Comparison of ENCODE assay signal across 26 mouse cellular contexts in genomic region chr9:65394360-65394759, GRCm38 (mm10). TPM values are rescaled to one million over a fixed set of nuclear protein-coding genes. Genes with fewer than 3 reads are reported as not detected.
DNase-seq lines count a peak whose midpoint lies in the region; ATAC-seq and TF ChIP-seq lines count a peak whose summit lies in the region.
"Had no signal": no experiment of that assay in that cellular context is flagged by ENCODE, and none has a peak within 500 bp of the region (broad histone marks: within the 10 kb centered on the region; RNA-seq: fewer than 3 reads in every experiment).

No protein-coding gene starts in this region.

- no peak for ATAC-seq in heart, embryonic 11.5 days (replicated peaks; ENCODE audit: insufficient number of reproducible peaks, low FRiP score, low TSS enrichment)
- 0 out of 2 replicates have a peak, but pooled peaks have one; percentile 18 for ATAC-seq in kidney, embryonic 16.5 days (ENCODE audit: low FRiP score, low TSS enrichment)
- ATAC-seq in stomach, embryonic 15.5 days (ENCODE audit: insufficient read depth, low FRiP score, low read depth) = peak; percentile 20; the same call in 1 of the 2 replicates
- no peak; the same call in 1 of the 2 replicates for ATAC-seq in stomach, postnatal 0 days (ENCODE audit: low FRiP score, low TSS enrichment)
- peak; percentile 42; the same call in 1 of the 2 replicates for ATAC-seq in stomach, embryonic 16.5 days (ENCODE audit: insufficient read depth, low FRiP score)
- ATAC-seq in CD4-positive, CD25-positive, alpha-beta regulatory T cell, adult 4 months = no peak
- ATAC-seq: forebrain, postnatal 0 days; Patski had no signal

- H3K4me3 ChIP-seq in heart, embryonic 11.5 days (ENCODE audit: low read depth, low read length) = no peak overlapping the region
- no peak overlapping the region for H3K4me3 ChIP-seq in kidney, embryonic 16.5 days (ENCODE audit: low read length)
- H3K4me3 ChIP-seq in stomach, embryonic 15.5 days (replicated peaks) = no peak overlapping the region
- H3K4me3 ChIP-seq in stomach, postnatal 0 days (ENCODE audit: low read depth, low read length) = no peak overlapping the region
- H3K4me3 ChIP-seq in stomach, embryonic 16.5 days (replicated peaks; ENCODE audit: low read length) = no peak overlapping the region
- H3K4me3 ChIP-seq: forebrain, embryonic 10.5 days; hindbrain, embryonic 12.5 days; liver, embryonic 13.5 days had no signal

- H3K9ac ChIP-seq in heart, embryonic 11.5 days (ENCODE audit: low read depth, low read length) = no peak overlapping the region
- H3K9ac ChIP-seq in kidney, embryonic 16.5 days (replicated peaks; ENCODE audit: low read length) = no peak overlapping the region
- H3K9ac ChIP-seq in stomach, embryonic 15.5 days = no peak overlapping the region
- H3K9ac ChIP-seq in stomach, postnatal 0 days (ENCODE audit: low read length) = no peak overlapping the region
- H3K9ac ChIP-seq in stomach, embryonic 16.5 days (ENCODE audit: low read length) = no peak overlapping the region
- H3K9ac ChIP-seq: forebrain, postnatal 0 days; hindbrain, embryonic 12.5 days; liver, embryonic 13.5 days had no signal

- H3K27ac ChIP-seq in heart, embryonic 11.5 days (ENCODE audit: low read depth, low read length) = no peak overlapping the region
- no peak overlapping the region for H3K27ac ChIP-seq in kidney, embryonic 16.5 days (ENCODE audit: low read length)
- H3K27ac ChIP-seq in stomach, embryonic 15.5 days = no peak overlapping the region
- no peak overlapping the region for H3K27ac ChIP-seq in stomach, postnatal 0 days (replicated peaks)
- no peak overlapping the region for H3K27ac ChIP-seq in stomach, embryonic 16.5 days (ENCODE audit: low read length)
- H3K27ac ChIP-seq: forebrain, embryonic 10.5 days; hindbrain, embryonic 12.5 days; liver, embryonic 13.5 days; macrophage had no signal

- no peaks in the 10 kb centered on the region for H3K9me3 ChIP-seq in heart, embryonic 11.5 days (replicated peaks; ENCODE audit: control insufficient read depth, low read length)
- no peaks in the 10 kb centered on the region; the same call in 1 of the 2 replicates for H3K9me3 ChIP-seq in kidney, embryonic 16.5 days (ENCODE audit: low read length)
- no peaks in the 10 kb centered on the region for H3K9me3 ChIP-seq in stomach, embryonic 15.5 days
- no peaks in the 10 kb centered on the region for H3K9me3 ChIP-seq in stomach, postnatal 0 days (ENCODE audit: control insufficient read depth, low read length)
- no peaks in the 10 kb centered on the region for H3K9me3 ChIP-seq in stomach, embryonic 16.5 days (replicated peaks; ENCODE audit: control insufficient read depth, low read length)
- H3K9me3 ChIP-seq: forebrain, embryonic 10.5 days; hindbrain, embryonic 12.5 days; liver, embryonic 13.5 days had no signal

- H3K27me3 ChIP-seq in heart, embryonic 11.5 days (ENCODE audit: control insufficient read depth, insufficient read depth, low read length) = peaks cover 37% of the 10 kb centered on the region
- peaks cover 35% of the 10 kb centered on the region for H3K27me3 ChIP-seq in kidney, embryonic 16.5 days (ENCODE audit: insufficient read depth, low read length)
- H3K27me3 ChIP-seq in stomach, embryonic 15.5 days (replicated peaks) = peaks cover 34% of the 10 kb centered on the region
- 0 out of 2 replicates have a peak, but pooled peaks cover 4% of the 10 kb centered on the region for H3K27me3 ChIP-seq in stomach, postnatal 0 days (ENCODE audit: control insufficient read depth, insufficient read depth, low read length)
- H3K27me3 ChIP-seq in stomach, embryonic 16.5 days (ENCODE audit: control insufficient read depth, insufficient read depth, low read length) = peaks cover 33% of the 10 kb centered on the region
- H3K27me3 ChIP-seq: Patski had no signal

- TF ChIP-seq CTCF in stomach, postnatal 0 days (IDR thresholded peaks at IDR 0.05; ENCODE audit: low read depth) = no peak

- H3K36me3 ChIP-seq in heart, embryonic 11.5 days (ENCODE audit: control insufficient read depth, insufficient read depth, low read length) = no peaks in the 10 kb centered on the region
- no peaks in the 10 kb centered on the region for H3K36me3 ChIP-seq in kidney, embryonic 16.5 days (ENCODE audit: insufficient read depth, low read length)
- no peaks in the 10 kb centered on the region for H3K36me3 ChIP-seq in stomach, embryonic 15.5 days
- H3K36me3 ChIP-seq in stomach, postnatal 0 days (ENCODE audit: control insufficient read depth, insufficient read depth, low read length) = no peaks in the 10 kb centered on the region
- no peaks in the 10 kb centered on the region for H3K36me3 ChIP-seq in stomach, embryonic 16.5 days (ENCODE audit: control insufficient read depth, insufficient read depth, low read length)
- H3K36me3 ChIP-seq: forebrain, embryonic 10.5 days; G1E; hindbrain, embryonic 12.5 days; liver, embryonic 13.5 days had no signal

- H3K4me1 ChIP-seq in heart, embryonic 11.5 days (ENCODE audit: control insufficient read depth, insufficient read depth, low read length) = peaks cover 13% of the 10 kb centered on the region
- H3K4me1 ChIP-seq in kidney, embryonic 16.5 days (ENCODE audit: insufficient read depth, low read length) = peaks cover 14% of the 10 kb centered on the region
- H3K4me1 ChIP-seq in stomach, embryonic 15.5 days = peaks cover 12% of the 10 kb centered on the region; the same call in 1 of the 2 replicates
- H3K4me1 ChIP-seq in stomach, postnatal 0 days (replicated peaks; ENCODE audit: control insufficient read depth, insufficient read depth) = no peaks in the 10 kb centered on the region
- peaks cover 19% of the 10 kb centered on the region for H3K4me1 ChIP-seq in stomach, embryonic 16.5 days (ENCODE audit: control insufficient read depth, insufficient read depth, low read length)

- no peak for TF ChIP-seq EP300 in stomach, postnatal 0 days (optimal IDR thresholded peaks at IDR 0.05)

- no peak overlapping the region for H3K4me2 ChIP-seq in heart, embryonic 11.5 days
- H3K4me2 ChIP-seq in kidney, embryonic 16.5 days (replicated peaks; ENCODE audit: low read depth, low read length) = no peak overlapping the region
- no peak overlapping the region for H3K4me2 ChIP-seq in stomach, embryonic 15.5 days
- no peak overlapping the region for H3K4me2 ChIP-seq in stomach, postnatal 0 days (replicated peaks; ENCODE audit: low read depth)
- no peak overlapping the region for H3K4me2 ChIP-seq in stomach, embryonic 16.5 days (ENCODE audit: low read depth, low read length)
- H3K4me2 ChIP-seq: hindbrain, embryonic 12.5 days; liver, embryonic 13.5 days had no signal

- WGBS in heart, embryonic 11.5 days (ENCODE audit: insufficient replicate concordance) = 54% methylated on average over 2 of the region's 2 CpGs
- WGBS in kidney, embryonic 16.5 days = 52% methylated on average over 2 of the region's 2 CpGs
- 58% methylated on average over 2 of the region's 2 CpGs for WGBS in stomach, embryonic 15.5 days
- 65% methylated on average over 2 of the region's 2 CpGs for WGBS in stomach, postnatal 0 days
- 52% methylated on average over 2 of the region's 2 CpGs for WGBS in stomach, embryonic 16.5 days

- DNase-seq in heart, adult 11 months = peak; percentile 98
- DNase-seq in kidney, adult 9 months = no peak
- no peak for DNase-seq in stomach, postnatal 0 days (ENCODE audit: low spot score)
- DNase-seq: adrenal gland, adult 2 months; cerebellum, adult 18-20 months; cerebellum, postnatal 14 days; forebrain, postnatal 0 days; kidney, postnatal 4 days; liver, embryonic 13.5 days had no signal

RNA-seq across cellular contexts. Expression of gene Kbtbd13, which starts 2.9 kb away (rescaled TPM):
- polyA plus RNA-seq in heart, embryonic 11.5 days (2014; fragmentation: Nextera tagmentation; extraction: Ambion mirVana) = 0.94 and 2.1 TPM in 2 replicates
- polyA plus RNA-seq in kidney, embryonic 16.5 days (2015; fragmentation: Nextera tagmentation; extraction: Ambion mirVana) = 2.2 and 2.6 TPM in 2 replicates
- polyA plus RNA-seq in stomach, embryonic 15.5 days (2015; fragmentation: Nextera tagmentation; extraction: Ambion mirVana) = 1.0 and 1.1 TPM in 2 replicates
- 0.38 and 0.49 TPM in 2 replicates for polyA plus RNA-seq in stomach, postnatal 0 days (2015; fragmentation: Nextera tagmentation; extraction: Ambion mirVana)
- 0.97 and 1.3 TPM in 2 replicates for polyA plus RNA-seq in stomach, embryonic 16.5 days (2015; fragmentation: Nextera tagmentation; extraction: Ambion mirVana)
- polyA plus RNA-seq in CD4-positive, CD25-positive, alpha-beta regulatory T cell, adult 4 months (2017; shearing (Covaris generic)) = not detected
- polyA plus RNA-seq: G1E, macrophage had no signal

RNA-seq across cellular contexts. Expression of gene Rasl12, which starts 3.9 kb away (rescaled TPM):
- polyA plus RNA-seq in heart, embryonic 11.5 days (2014; fragmentation: Nextera tagmentation; extraction: Ambion mirVana) = 2.2 and 2.5 TPM in 2 replicates
- 15.0 and 18.0 TPM in 2 replicates for polyA plus RNA-seq in kidney, embryonic 16.5 days (2015; fragmentation: Nextera tagmentation; extraction: Ambion mirVana)
- polyA plus RNA-seq in stomach, embryonic 15.5 days (2015; fragmentation: Nextera tagmentation; extraction: Ambion mirVana) = 6.2 and 6.5 TPM in 2 replicates
- 3.7 and 3.9 TPM in 2 replicates for polyA plus RNA-seq in stomach, postnatal 0 days (2015; fragmentation: Nextera tagmentation; extraction: Ambion mirVana)
- 7.6 TPM in 2 replicates for polyA plus RNA-seq in stomach, embryonic 16.5 days (2015; fragmentation: Nextera tagmentation; extraction: Ambion mirVana)
- not detected for polyA plus RNA-seq in CD4-positive, CD25-positive, alpha-beta regulatory T cell, adult 4 months (2017; shearing (Covaris generic))
- polyA plus RNA-seq: G1E, macrophage had no signal

RNA-seq across cellular contexts. Expression of gene Slc51b, which starts 28.4 kb away (rescaled TPM):
- polyA plus RNA-seq in heart, embryonic 11.5 days (2014; fragmentation: Nextera tagmentation; extraction: Ambion mirVana) = not detected in 2 replicates
- polyA plus RNA-seq in kidney, embryonic 16.5 days (2015; fragmentation: Nextera tagmentation; extraction: Ambion mirVana) = 6.4 and 8.1 TPM in 2 replicates
- polyA plus RNA-seq in stomach, embryonic 15.5 days (2015; fragmentation: Nextera tagmentation; extraction: Ambion mirVana) = 1.1 and 1.6 TPM in 2 replicates
- not detected in 2 replicates for polyA plus RNA-seq in stomach, postnatal 0 days (2015; fragmentation: Nextera tagmentation; extraction: Ambion mirVana)
- 0.69 and 1.7 TPM in 2 replicates for polyA plus RNA-seq in stomach, embryonic 16.5 days (2015; fragmentation: Nextera tagmentation; extraction: Ambion mirVana)
- polyA plus RNA-seq in CD4-positive, CD25-positive, alpha-beta regulatory T cell, adult 4 months (2017; shearing (Covaris generic)) = not detected
- polyA plus RNA-seq: adrenal gland, adult 2 months; embryonic facial prominence, embryonic 11.5 days; forebrain, embryonic 10.5 days; forebrain, postnatal 0 days; G1E; heart, postnatal 0 days; hindbrain, embryonic 12.5 days; limb, embryonic 14.5 days; liver, embryonic 13.5 days; macrophage; midbrain, postnatal 0 days; neural tube, embryonic 14.5 days; spleen, adult 2 months; stomach, embryonic 14.5 days had no signal

RNA-seq across cellular contexts. Expression of gene Ubap1l, which starts 33.5 kb away (rescaled TPM):
- 0.23 and 0.73 TPM in 2 replicates for polyA plus RNA-seq in heart, embryonic 11.5 days (2014; fragmentation: Nextera tagmentation; extraction: Ambion mirVana)
- 0.17 and 0.19 TPM in 2 replicates for polyA plus RNA-seq in kidney, embryonic 16.5 days (2015; fragmentation: Nextera tagmentation; extraction: Ambion mirVana)
- 0.31 TPM in 1 of 2 replicates, not detected in the other for polyA plus RNA-seq in stomach, embryonic 15.5 days (2015; fragmentation: Nextera tagmentation; extraction: Ambion mirVana)
- not detected in 2 replicates for polyA plus RNA-seq in stomach, postnatal 0 days (2015; fragmentation: Nextera tagmentation; extraction: Ambion mirVana)
- polyA plus RNA-seq in stomach, embryonic 16.5 days (2015; fragmentation: Nextera tagmentation; extraction: Ambion mirVana) = 0.40 TPM in 1 of 2 replicates, not detected in the other
- polyA plus RNA-seq in CD4-positive, CD25-positive, alpha-beta regulatory T cell, adult 4 months (2017; shearing (Covaris generic)) = not detected
- polyA plus RNA-seq: embryonic facial prominence, embryonic 11.5 days; liver, embryonic 13.5 days; macrophage had no signal

RNA-seq across cellular contexts. Expression of gene Mtfmt, which starts 41.2 kb away (rescaled TPM):
- 13.6 and 15.3 TPM in 2 replicates for polyA plus RNA-seq in heart, embryonic 11.5 days (2014; fragmentation: Nextera tagmentation; extraction: Ambion mirVana)
- 23.0 and 25.1 TPM in 2 replicates for polyA plus RNA-seq in kidney, embryonic 16.5 days (2015; fragmentation: Nextera tagmentation; extraction: Ambion mirVana)
- polyA plus RNA-seq in stomach, embryonic 15.5 days (2015; fragmentation: Nextera tagmentation; extraction: Ambion mirVana) = 18.2 and 19.9 TPM in 2 replicates
- polyA plus RNA-seq in stomach, postnatal 0 days (2015; fragmentation: Nextera tagmentation; extraction: Ambion mirVana) = 11.5 and 12.4 TPM in 2 replicates
- polyA plus RNA-seq in stomach, embryonic 16.5 days (2015; fragmentation: Nextera tagmentation; extraction: Ambion mirVana) = 18.8 and 21.9 TPM in 2 replicates
- polyA plus RNA-seq in CD4-positive, CD25-positive, alpha-beta regulatory T cell, adult 4 months (2017; shearing (Covaris generic)) = 10 to 100 TPM; 29.3 to 31.7 TPM

Comparison
In these comparisons a context has a peak if more than half of its experiments do, and no peak if none do; other contexts are left out.
1. ATAC-seq: peak in kidney, embryonic 16.5 days (single experiment), stomach, embryonic 15.5 days (single experiment) and stomach, embryonic 16.5 days (single experiment); none in heart, embryonic 11.5 days (single experiment), stomach, postnatal 0 days (single experiment) and CD4-positive, CD25-positive, alpha-beta regulatory T cell, adult 4 months (single experiment).